Mouse (Mus musculus) spleen, embryonic (tissue): ENCODE results near the gene Safb2.

ENCODE experiments used
- CTCF ChIA-PET: fragments of 350-600 bp; sonication (Branson Sonifier 250); formaldehyde crosslinking; loops from one replicate; lab custom pipeline; 2022; lab: Charles Lee

Gene Safb2

GRCm38 (mm10) chr17:56561866-56562265, 22.5 kb downstream of the Safb2 start:
- CTCF ChIA-PET = no interaction called here

- CTCF ChIA-PET = interaction anchor here (0.6 to 0.9 kb wide), 3 partner anchors 26 to 89 kb away, joined by 3 to 11 read pairs (median 4); no protein-coding TSS in a partner anchor
Measured at GRCm38 (mm10) chr17:56560131-56560530, 24.3 kb downstream of the Safb2 start.

- CTCF ChIA-PET = no interaction called here
Measured at GRCm38 (mm10) chr17:56559386-56559785, 25.0 kb downstream of the Safb2 start.

- CTCF ChIA-PET = interaction anchor here (0.6 kb wide), 1 partner anchor 28 kb away, joined by 3 read pairs; no protein-coding TSS in a partner anchor
Measured at GRCm38 (mm10) chr17:56558448-56558847, 25.9 kb downstream of the Safb2 start.

- CTCF ChIA-PET = no interaction called here
Measured at GRCm38 (mm10) chr17:56554122-56554551, 30.2 kb downstream of the Safb2 start, which contains the start of gene Gm20219. Gm20219 (minus strand) TSS chr17:56554387.

GRCm38 (mm10) chr17:56552781-56553363, 31.5 kb downstream of the Safb2 start:
- CTCF ChIA-PET = interaction anchor here (1.0 kb wide), 1 partner anchor 196 kb away, joined by 3 read pairs; no protein-coding TSS in a partner anchor

GRCm38 (mm10) chr17:56551841-56552581, 32.4 kb downstream of the Safb2 start:
- CTCF ChIA-PET = interaction anchor here (0.7 to 1.0 kb wide), 2 partner anchors 195 to 207 kb away, joined by 3 read pairs; no protein-coding TSS in a partner anchor

- CTCF ChIA-PET = interaction anchor here (0.7 kb wide), 1 partner anchor 110 kb away, joined by 4 read pairs; no protein-coding TSS in a partner anchor
Measured at GRCm38 (mm10) chr17:56550784-56551475, 33.5 kb downstream of the Safb2 start.

GRCm38 (mm10) chr17:56548605-56549105, 35.7 kb downstream of the Safb2 start:
- CTCF ChIA-PET = interaction anchor here (1.7 kb wide), 1 partner anchor 192 kb away, joined by 3 read pairs; no protein-coding TSS in a partner anchor

- CTCF ChIA-PET = interaction anchor here (1.7 kb wide), 1 partner anchor 191 kb away, joined by 3 read pairs; no protein-coding TSS in a partner anchor
Measured at GRCm38 (mm10) chr17:56547846-56548604, 36.4 kb downstream of the Safb2 start.

GRCm38 (mm10) chr17:56547116-56547845, 37.1 kb downstream of the Safb2 start:
- CTCF ChIA-PET = interaction anchor here (1.7 kb wide), 1 partner anchor 190 kb away, joined by 3 read pairs; no protein-coding TSS in a partner anchor

- CTCF ChIA-PET = no interaction called here
Measured at GRCm38 (mm10) chr17:56546576-56546975, 37.8 kb downstream of the Safb2 start.

- CTCF ChIA-PET = interaction anchor here (0.8 kb wide), 1 partner anchor 26 kb away, joined by 3 read pairs; no protein-coding TSS in a partner anchor
Measured at GRCm38 (mm10) chr17:56545945-56546344, 38.4 kb downstream of the Safb2 start.

GRCm38 (mm10) chr17:56544699-56545387, 39.5 kb downstream of the Safb2 start:
- CTCF ChIA-PET = no interaction called here

GRCm38 (mm10) chr17:56543684-56544224, 40.6 kb downstream of the Safb2 start:
- CTCF ChIA-PET = no interaction called here

- CTCF ChIA-PET = no interaction called here
Measured at GRCm38 (mm10) chr17:56542736-56543135, 41.6 kb downstream of the Safb2 start.

GRCm38 (mm10) chr17:56540562-56540975, 43.8 kb downstream of the Safb2 start:
- CTCF ChIA-PET = no interaction called here

GRCm38 (mm10) chr17:56537912-56538311, 46.5 kb downstream of the Safb2 start:
- CTCF ChIA-PET = no interaction called here

GRCm38 (mm10) chr17:56536874-56537273, 47.5 kb downstream of the Safb2 start:
- CTCF ChIA-PET = no interaction called here
